Mouse (Mus musculus) testis, postnatal 10 days (tissue): Measurements from ENCODE around the gene Kctd15.

Experiments used
- DNase-seq: peaks from one replicate; pipeline ENCODE4 v3.0.0; 2021; ENCODE audit warnings: low spot score

Gene Kctd15

GRCm38 (mm10) chr7:34663145-34663544, 6.6 kb upstream of the Kctd15 start:
- DNase-seq = no peak

GRCm38 (mm10) chr7:34662227-34662626, 5.7 kb upstream of the Kctd15 start:
- no peak for DNase-seq

- DNase-seq = no peak
Observed at GRCm38 (mm10) chr7:34659386-34660085, 3.0 kb upstream of the Kctd15 start.

GRCm38 (mm10) chr7:34655086-34655839, 1.3 kb downstream of the Kctd15 start:
- peak; percentile 96 for DNase-seq

GRCm38 (mm10) chr7:34654441-34655085, 2.0 kb downstream of the Kctd15 start:
- DNase-seq = peak; percentile 75

GRCm38 (mm10) chr7:34653731-34654440, 2.6 kb downstream of the Kctd15 start:
- DNase-seq = peak; percentile 67

- peak; percentile 65 for DNase-seq
Observed at GRCm38 (mm10) chr7:34652751-34653502, 3.6 kb downstream of the Kctd15 start.

- DNase-seq = no peak
Observed at GRCm38 (mm10) chr7:34651381-34651780, 5.2 kb downstream of the Kctd15 start.

- peak; percentile 65 for DNase-seq
Observed at GRCm38 (mm10) chr7:34647052-34647451, 9.5 kb downstream of the Kctd15 start.

GRCm38 (mm10) chr7:34646144-34646795, 10.3 kb downstream of the Kctd15 start:
- DNase-seq = no peak

GRCm38 (mm10) chr7:34645623-34646022, 10.9 kb downstream of the Kctd15 start:
- DNase-seq = no peak

GRCm38 (mm10) chr7:34644591-34644990, 11.9 kb downstream of the Kctd15 start:
- DNase-seq = no peak

- DNase-seq = no peak
Observed at GRCm38 (mm10) chr7:34643329-34643728, 13.2 kb downstream of the Kctd15 start.

- no peak for DNase-seq
Observed at GRCm38 (mm10) chr7:34641968-34642367, 14.6 kb downstream of the Kctd15 start.

GRCm38 (mm10) chr7:34639798-34640197, 16.7 kb downstream of the Kctd15 start:
- no peak for DNase-seq

- DNase-seq = no peak
Observed at GRCm38 (mm10) chr7:34636661-34637060, 19.9 kb downstream of the Kctd15 start.

GRCm38 (mm10) chr7:34632966-34633742, 23.4 kb downstream of the Kctd15 start:
- DNase-seq = no peak

- DNase-seq = peak; percentile 89
Observed at GRCm38 (mm10) chr7:34630211-34631085, 26.1 kb downstream of the Kctd15 start.

GRCm38 (mm10) chr7:34629702-34630210, 26.8 kb downstream of the Kctd15 start:
- DNase-seq = peak; percentile 70
